Mouse (Mus musculus): ENCODE measurements at regions not wholly inside any gene's neighbourhood (a gene's known extent, or its start where the extent isn't known, plus 50 kb on each side); places are given as distances from the start of the nearest gene placed in this dataset.

DNA sequence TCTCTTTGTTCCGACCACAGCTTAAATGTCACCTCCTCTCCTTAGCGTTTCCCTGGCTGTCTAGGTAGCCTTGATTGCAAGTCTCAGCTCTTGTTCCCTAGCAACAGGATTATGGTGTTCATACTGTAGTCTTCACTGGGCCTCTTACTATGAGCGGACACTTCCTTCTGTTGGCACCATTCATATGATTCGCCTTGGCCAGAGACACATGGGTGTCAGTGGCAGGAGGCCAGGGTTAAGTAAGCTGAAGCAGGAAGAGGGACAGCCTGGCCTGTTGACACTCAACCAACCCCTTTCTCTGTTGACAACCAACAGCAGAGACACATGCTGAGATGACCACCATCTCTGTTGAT is 445.9 kb downstream of the Wdr11 start:
- in situ Hi-C loops (cut with MboI; ENCODE audit: low pct_unique_long_range_greater_than_20kb in 1 of 2, low sequenced_read_pairs in 2 of 2, unreplicated experiment in 1 of 2): no loop called here

GRCm38 (mm10) chr7:130040596-130040995 is 448.9 kb downstream of the Wdr11 start:
- in situ Hi-C loops (cut with MboI; ENCODE audit: low pct_unique_long_range_greater_than_20kb in 1 of 2, low sequenced_read_pairs in 2 of 2, unreplicated experiment in 1 of 2): no loop called here

GRCm38 (mm10) chr7:130041402-130041965 is 449.8 kb downstream of the Wdr11 start:
- in situ Hi-C loops (cut with MboI; ENCODE audit: low pct_unique_long_range_greater_than_20kb in 1 of 2, low sequenced_read_pairs in 2 of 2, unreplicated experiment in 1 of 2): no loop called here

- in situ Hi-C loops (cut with MboI; ENCODE audit: low pct_unique_long_range_greater_than_20kb in 1 of 2, low sequenced_read_pairs in 2 of 2, unreplicated experiment in 1 of 2): no loop called here
Observed at GRCm38 (mm10) chr7:130042296-130042910, 450.7 kb downstream of the Wdr11 start.

DNA sequence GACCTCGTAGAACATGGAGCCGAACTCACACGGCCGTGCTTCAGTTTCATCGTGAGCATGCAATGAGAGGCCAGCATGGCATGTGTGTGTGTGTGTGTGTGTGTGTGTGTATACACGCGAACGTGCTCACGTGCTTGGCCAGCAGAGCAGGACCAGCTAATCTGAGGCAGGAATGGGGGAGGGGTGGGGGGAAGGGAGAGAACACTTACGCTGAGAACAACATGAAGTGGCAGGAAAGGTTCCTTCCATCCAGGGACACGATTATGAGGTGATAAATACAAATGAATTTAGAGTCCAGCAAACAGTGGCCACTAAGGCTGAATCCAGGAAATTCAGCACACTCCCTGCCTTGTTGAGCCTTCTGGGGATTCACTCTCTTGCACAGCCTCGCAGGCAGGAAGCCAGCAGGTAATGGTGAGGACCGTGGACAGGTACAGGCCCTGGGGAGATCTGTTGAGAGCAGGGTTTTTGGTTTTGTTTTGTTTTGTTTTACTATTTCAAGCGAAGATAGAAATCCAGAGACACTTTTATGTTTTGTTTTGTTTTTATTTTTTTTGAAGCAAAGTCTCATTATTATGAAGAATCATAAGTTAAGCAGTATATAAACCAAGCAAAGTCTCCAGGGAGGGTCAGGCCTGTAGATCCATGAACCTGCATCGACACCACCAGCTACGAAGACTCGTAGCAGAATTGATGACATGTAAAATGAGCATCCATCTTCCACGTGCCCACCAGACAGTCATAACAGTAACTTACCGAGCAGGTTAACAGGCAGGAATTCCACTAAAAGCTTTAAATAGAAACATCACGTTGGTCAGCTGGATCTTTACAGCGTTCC is 452.0 kb downstream of the Wdr11 start:
- in situ Hi-C loops (cut with MboI; ENCODE audit: low pct_unique_long_range_greater_than_20kb in 1 of 2, low sequenced_read_pairs in 2 of 2, unreplicated experiment in 1 of 2): no loop called here

GRCm38 (mm10) chr7:130044235-130044553 is 452.5 kb downstream of the Wdr11 start:
- in situ Hi-C loops (cut with MboI; ENCODE audit: low pct_unique_long_range_greater_than_20kb in 1 of 2, low sequenced_read_pairs in 2 of 2, unreplicated experiment in 1 of 2): no loop called here

DNA sequence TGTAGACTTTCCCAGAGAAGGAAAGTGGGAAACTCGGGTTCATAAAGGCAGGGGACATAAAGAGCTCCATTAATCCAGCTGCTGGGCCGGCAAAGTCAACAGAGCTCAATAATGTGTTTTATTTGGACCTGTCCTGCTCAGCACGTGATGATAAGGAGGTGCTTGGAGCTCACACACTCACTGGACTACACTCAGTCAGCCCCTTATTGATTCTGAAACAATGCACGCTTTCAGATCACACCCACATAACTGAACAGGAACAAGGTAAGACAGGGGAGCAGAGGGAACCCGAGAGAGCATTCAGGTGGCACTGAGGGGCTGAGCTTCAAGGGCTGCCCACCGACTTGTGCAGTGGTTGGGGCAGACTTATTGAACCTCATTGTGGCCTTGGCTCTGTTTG is 452.9 kb downstream of the Wdr11 start:
- in situ Hi-C loops (cut with MboI; ENCODE audit: low pct_unique_long_range_greater_than_20kb in 1 of 2, low sequenced_read_pairs in 2 of 2, unreplicated experiment in 1 of 2): no loop called here

DNA sequence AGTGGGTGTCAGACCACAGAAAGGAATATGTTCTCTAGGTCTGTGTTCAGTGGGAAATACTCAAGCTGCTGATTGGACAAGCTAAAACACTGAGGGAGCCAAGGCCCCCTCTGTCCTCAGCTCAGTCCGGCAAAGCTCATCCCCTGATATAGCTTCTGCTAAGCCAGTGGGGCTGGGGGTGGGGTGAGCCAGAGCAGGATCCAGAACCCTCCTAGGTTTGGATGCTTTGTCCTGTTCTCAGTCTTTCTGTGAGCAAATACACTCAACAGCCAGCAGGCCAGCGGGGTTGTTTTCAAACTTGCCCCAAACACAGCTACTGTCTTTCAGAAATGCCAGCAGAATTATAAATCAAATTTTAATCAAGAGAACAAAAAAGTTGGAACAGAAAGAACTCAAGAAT is 454.4 kb downstream of the Wdr11 start:
- in situ Hi-C loops (cut with MboI; ENCODE audit: low pct_unique_long_range_greater_than_20kb in 1 of 2, low sequenced_read_pairs in 2 of 2, unreplicated experiment in 1 of 2): no loop called here

DNA sequence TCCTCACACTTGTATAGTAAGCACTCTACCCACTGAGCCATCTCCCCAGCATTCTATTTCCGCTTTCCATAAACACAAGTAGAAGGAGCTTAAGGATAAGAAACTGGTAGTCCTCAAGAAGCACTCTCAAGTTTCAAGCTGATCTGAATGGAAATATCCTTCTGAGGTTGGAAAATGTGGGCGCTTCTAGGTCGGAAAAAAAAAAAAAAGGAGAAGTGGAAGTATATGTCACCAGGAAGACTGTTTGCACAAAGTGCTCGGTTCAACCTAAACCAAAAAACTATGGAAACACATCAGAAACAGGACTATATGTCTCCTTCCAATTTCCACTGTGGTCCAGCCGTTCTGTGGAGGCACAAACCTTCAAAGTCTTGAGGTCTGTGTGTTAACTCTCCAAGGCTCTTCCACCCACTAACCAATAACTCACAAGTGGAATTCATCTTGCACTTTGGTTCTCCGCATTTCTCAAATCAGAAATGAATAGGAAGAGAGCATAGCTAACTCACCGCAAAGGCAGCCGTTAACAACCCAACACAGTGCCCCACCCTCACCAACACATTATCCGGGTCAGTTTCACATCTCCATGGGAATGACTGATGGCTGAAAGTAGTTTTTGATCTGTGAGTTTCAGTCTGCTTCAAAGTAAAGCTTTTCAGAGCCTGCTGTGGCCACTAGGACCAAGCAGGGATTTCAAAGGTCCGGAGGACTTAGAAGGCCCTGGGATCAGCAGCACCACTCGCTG is 455.8 kb downstream of the Wdr11 start:
- in situ Hi-C loops (cut with MboI; ENCODE audit: low pct_unique_long_range_greater_than_20kb in 1 of 2, low sequenced_read_pairs in 2 of 2, unreplicated experiment in 1 of 2): no loop called here

DNA sequence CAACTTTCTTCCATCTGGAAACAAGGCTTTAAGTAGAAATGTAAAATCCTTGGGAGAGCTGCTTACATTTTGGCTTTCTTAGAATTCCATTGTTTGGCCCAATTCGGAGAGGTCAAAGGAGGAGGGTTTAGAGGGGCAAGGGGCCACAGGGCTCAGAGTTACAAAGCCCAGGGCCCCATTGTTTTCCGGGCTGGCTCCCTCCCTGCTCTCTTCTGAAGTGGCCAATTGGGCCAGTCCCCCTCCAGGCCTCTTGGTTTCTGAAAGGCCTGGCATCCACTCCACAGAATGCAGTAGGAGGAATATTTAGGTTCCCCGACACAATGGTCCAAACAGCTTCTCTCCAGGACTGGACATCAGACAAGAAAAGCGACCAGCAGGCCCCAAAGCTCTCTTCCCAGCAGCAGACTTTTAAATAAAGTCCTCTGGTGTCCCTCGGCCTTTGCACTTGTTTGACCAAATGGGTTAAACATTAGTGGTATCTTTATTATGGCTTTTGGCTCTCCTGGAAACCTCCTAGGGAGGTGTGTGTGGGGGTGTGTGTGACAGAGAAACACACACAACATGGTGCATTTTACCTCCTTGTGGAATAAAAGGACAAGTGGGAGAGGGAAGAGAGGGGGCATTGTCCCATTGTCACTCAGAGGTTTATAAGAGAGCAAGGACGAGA is 456.6 kb downstream of the Wdr11 start:
- in situ Hi-C loops (cut with MboI; ENCODE audit: low pct_unique_long_range_greater_than_20kb in 1 of 2, low sequenced_read_pairs in 2 of 2, unreplicated experiment in 1 of 2): no loop called here

GRCm38 (mm10) chr7:130049461-130049860 is 457.8 kb downstream of the Wdr11 start:
- in situ Hi-C loops (cut with MboI; ENCODE audit: low pct_unique_long_range_greater_than_20kb in 1 of 2, low sequenced_read_pairs in 2 of 2, unreplicated experiment in 1 of 2): no loop called here

- in situ Hi-C loops (cut with MboI; ENCODE audit: low pct_unique_long_range_greater_than_20kb in 1 of 2, low sequenced_read_pairs in 2 of 2, unreplicated experiment in 1 of 2): no loop called here
Observed at GRCm38 (mm10) chr7:130050120-130050519, 458.5 kb downstream of the Wdr11 start.

GRCm38 (mm10) chr7:130052376-130052775 is 460.7 kb downstream of the Wdr11 start:
- in situ Hi-C loops (cut with MboI; ENCODE audit: low pct_unique_long_range_greater_than_20kb in 1 of 2, low sequenced_read_pairs in 2 of 2, unreplicated experiment in 1 of 2): no loop called here

GRCm38 (mm10) chr7:130057708-130058107 is 462.5 kb downstream of the Ate1 start:
- in situ Hi-C loops (cut with MboI; ENCODE audit: low pct_unique_long_range_greater_than_20kb in 1 of 2, low sequenced_read_pairs in 2 of 2, unreplicated experiment in 1 of 2): no loop called here

DNA sequence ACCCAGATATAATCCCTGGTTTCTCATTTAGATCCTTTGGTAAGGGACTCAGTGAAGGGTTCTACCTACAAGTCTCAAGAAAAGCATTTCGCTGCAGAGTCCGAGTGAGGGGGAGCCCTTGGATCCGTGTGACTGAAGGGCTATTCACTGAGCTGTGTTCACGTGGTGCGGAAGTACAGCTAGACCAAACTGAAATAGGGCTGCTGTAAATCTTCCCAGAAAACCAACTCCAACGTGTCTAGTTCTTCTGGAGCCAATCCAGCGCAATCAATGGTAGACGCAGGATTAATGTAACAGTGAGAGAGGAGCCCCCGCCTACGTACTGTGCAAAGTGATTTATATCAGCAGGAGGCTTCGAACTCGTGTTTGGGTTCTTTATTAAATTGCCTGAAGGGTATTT is 461.9 kb downstream of the Ate1 start:
- in situ Hi-C loops (cut with MboI; ENCODE audit: low pct_unique_long_range_greater_than_20kb in 1 of 2, low sequenced_read_pairs in 2 of 2, unreplicated experiment in 1 of 2): no loop called here

- in situ Hi-C loops (cut with MboI; ENCODE audit: low pct_unique_long_range_greater_than_20kb in 1 of 2, low sequenced_read_pairs in 2 of 2, unreplicated experiment in 1 of 2): no loop called here
Observed at GRCm38 (mm10) chr7:130059684-130060607, 460.2 kb downstream of the Ate1 start.

DNA sequence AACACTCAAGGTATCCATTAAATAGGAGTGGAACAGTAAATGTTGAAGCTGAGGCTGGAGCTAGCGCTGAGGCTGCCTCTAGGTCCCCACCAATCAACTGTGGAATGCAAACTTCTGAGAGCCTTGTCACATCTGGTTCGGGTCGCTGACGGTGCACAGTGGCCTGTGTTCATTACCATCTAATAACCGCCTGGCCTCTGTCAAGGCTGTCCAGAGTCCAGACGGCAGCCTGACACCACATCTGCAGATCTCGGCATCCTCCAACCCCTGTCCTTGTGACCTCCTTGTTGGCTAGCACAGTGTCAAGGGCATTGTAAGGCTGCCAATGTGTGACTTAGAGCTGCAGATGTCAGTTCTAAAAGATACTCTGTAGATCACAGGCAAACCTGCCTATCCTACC is 455.7 kb downstream of the Ate1 start:
- in situ Hi-C loops (cut with MboI; ENCODE audit: low pct_unique_long_range_greater_than_20kb in 1 of 2, low sequenced_read_pairs in 2 of 2, unreplicated experiment in 1 of 2): no loop called here

DNA sequence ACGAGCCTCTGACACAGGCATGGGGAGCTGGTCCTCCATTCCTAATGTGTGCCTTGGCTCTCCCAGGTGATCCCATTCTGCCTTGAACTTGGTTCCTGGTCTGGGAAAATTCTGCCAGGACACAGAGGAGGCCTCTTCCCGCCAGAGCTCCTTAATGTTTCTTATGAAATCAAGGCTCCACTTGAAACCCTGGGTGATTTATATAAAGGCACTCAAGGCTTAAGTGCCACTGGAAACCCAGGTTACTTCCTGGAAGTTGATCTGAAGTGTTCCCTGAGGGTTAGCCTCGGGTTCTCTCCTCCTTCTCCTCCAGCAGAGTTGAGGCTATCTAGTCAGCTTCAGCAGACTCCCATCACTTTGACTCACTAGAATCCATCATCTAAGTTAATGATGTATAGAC is 451.9 kb downstream of the Ate1 start:
- in situ Hi-C loops (cut with MboI; ENCODE audit: low pct_unique_long_range_greater_than_20kb in 1 of 2, low sequenced_read_pairs in 2 of 2, unreplicated experiment in 1 of 2): no loop called here
